Mouse (Mus musculus) ES-E14 (cell line): Measurements from ENCODE around the gene Fdxacb1.

Experiments used
- CHD2 ChIP-seq: IDR thresholded peaks from 2 replicates; pipeline ENCODE4 v1.6.1; 2014; ENCODE audit warnings: mild to moderate bottlenecking, low read depth, low read length, inconsistent platforms
- HCFC1 ChIP-seq: IDR thresholded peaks from 2 replicates; pipeline ENCODE4 v1.6.1; 2012; ENCODE audit warnings: low read length, inconsistent platforms, borderline replicate concordance; ENCODE audit not compliant: insufficient read depth
- MAFK ChIP-seq: IDR thresholded peaks from 2 replicates; pipeline ENCODE4 v1.6.1; 2014; ENCODE audit warnings: mild to moderate bottlenecking, low read depth, low read length, inconsistent platforms; ENCODE audit not compliant: insufficient read depth
- ZNF384 ChIP-seq: IDR thresholded peaks from 2 replicates; pipeline ENCODE4 v1.6.1; 2012; ENCODE audit warnings: low read depth, low read length, inconsistent platforms

DNA sequence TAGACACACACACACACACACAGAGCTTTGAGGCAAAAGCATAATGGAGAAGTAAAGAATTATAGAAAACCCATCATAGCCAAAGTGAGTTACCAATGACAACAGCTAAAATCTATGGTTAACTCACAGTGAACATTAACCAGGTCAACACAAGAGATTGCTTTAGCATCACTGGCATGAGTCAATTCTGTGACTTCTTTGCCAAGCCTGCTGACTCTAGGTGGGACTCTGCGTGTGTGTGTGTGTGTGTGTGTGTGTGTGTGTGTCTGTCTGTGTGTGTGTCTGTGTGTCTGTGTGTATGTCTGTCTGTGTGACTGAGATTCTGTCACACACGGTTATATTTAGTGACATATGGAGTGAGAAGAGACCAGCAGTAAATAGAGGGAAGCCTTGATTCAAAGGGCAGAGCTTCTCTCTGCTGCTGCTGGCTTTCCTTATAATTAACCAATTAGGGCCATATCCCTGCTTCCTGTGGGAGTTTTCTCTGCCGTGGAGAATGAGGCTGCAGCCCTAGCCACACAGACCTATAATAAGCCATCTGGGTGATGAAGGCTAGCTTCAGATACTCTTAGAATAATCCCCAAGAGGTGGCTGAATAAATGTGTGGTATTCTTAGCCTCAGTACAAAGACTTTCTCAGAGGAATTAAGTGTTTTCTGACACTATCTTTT, 43.2 kb upstream of the Fdxacb1 start:
- TF ChIP-seq CHD2 (no peak), ZNF384 (no peak), HCFC1 (no peak), MAFK (no peak)
